Mouse (Mus musculus) T-helper 2 cell (primary cell): ENCODE results near the gene Cnn2.
"Not testable (repeated sequence)": the region's sequence is repeated elsewhere in the genome, so short reads cannot be mapped to it uniquely, and the experiment has no call there.

Experiments used
- in situ Hi-C: fragments of 300-600 bp; cut with MboI, MseI; formaldehyde crosslinking; loops from one replicate; pipeline ENCODE4 v1.15.1; 2025; ENCODE audit warnings: high pct_unique_total_duplicates

Cnn2 gene

DNA sequence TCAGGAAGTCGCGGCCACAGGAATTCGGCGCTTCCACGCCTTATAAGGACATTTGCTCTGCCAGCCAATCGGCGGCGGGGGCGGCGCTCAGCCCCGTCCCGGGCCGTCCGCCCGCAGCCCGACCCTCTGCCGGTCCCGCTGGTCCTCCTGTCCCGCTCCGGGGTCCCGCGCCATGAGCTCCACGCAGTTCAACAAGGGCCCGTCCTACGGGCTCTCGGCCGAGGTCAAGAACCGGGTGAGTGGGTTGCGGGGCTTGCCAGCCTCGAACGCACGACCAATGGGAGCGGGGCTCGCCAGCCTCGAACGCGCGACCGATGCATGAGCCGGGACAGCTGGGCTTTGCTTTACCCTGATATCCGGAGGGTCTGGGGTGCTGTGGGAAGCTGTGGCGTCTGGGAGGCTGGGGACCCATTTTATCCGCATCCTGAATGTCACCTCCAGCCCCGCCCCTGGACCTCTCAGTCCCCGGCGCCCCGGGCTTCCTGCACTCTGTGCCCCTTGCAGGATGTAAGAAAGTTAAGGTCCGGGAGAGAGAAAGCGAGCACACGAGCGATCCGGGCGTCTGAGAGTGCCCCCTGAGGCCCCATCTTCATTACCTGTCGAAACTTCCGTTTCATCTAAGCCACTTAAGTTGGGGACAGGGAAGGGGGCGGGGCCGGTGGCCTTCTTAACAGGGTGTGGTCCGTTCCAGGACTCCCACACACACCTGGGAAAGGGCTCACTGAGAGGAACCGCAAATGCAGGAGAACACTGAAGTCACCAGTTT, at the start of gene Cnn2:
Gene Cnn2 (plus strand): TSS at position 79 of the 766 bp plus-strand sequence.
- in situ Hi-C loops = loop anchor here (5.0 kb wide), 1 partner anchor 154 kb away; the partner anchor contains the start of gene Cbarp

DNA sequence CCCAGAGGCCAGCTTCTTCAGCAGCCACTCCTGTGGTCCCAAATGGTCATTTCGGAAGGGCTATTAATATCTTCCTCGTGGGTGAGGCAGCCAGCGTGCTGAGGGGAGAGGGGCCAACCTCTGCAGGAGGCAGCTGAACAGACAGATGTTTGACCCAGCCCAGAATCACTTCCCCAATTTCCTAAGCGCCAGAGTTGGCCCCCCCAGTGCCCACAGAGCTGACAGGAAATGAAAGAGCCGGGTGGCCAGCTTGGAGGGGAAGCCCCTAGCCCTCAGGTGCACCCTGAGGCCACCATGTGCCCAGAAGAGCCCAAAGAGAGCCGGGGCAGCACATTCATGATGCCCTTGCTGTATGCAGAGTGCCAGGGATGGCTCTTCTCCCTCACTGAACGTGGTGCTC, 47.6 kb upstream of the Cnn2 start:
- in situ Hi-C loops = no loop called here

DNA sequence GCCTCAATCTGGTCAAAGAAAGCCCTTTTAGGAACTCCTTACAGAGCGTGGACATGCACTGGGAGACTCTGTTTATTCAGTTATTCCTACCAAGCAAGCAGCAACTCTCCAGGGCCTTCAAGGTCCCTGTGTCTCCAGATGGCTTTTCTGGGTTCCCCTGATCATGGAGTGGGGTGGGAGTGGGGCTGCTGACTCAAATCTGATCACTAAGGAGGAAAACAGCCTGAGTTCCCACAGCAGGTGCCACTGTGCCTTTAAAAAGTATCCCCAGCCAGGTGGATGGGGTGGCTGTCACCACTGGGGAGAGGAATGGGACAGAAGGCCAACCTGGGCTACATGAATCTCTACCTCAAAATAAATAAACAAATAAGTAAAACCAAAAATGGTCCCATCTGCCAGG, 45.4 kb upstream of the Cnn2 start:
- in situ Hi-C loops = no loop called here

DNA sequence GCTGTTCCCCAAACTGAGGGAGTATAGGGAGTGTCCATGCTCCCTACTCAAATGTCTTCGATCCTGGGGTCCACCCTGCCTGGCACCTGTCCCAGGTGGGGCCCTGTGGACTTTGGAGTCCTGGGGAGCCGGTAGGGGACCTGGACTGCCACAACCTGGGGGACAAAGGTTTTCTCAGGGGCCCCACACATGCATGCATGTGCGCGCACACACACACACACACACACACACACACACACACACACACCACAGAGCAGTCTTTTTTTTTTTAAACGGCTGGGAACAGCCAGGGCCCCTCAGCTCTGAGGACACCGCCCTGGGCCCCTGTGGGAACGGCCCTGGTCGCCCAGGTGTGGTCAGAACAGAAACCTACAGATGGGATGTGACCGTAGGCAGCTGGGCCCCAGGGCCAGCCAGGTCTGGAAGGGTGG, 44.9 kb upstream of the Cnn2 start:
- in situ Hi-C loops = no loop called here

DNA sequence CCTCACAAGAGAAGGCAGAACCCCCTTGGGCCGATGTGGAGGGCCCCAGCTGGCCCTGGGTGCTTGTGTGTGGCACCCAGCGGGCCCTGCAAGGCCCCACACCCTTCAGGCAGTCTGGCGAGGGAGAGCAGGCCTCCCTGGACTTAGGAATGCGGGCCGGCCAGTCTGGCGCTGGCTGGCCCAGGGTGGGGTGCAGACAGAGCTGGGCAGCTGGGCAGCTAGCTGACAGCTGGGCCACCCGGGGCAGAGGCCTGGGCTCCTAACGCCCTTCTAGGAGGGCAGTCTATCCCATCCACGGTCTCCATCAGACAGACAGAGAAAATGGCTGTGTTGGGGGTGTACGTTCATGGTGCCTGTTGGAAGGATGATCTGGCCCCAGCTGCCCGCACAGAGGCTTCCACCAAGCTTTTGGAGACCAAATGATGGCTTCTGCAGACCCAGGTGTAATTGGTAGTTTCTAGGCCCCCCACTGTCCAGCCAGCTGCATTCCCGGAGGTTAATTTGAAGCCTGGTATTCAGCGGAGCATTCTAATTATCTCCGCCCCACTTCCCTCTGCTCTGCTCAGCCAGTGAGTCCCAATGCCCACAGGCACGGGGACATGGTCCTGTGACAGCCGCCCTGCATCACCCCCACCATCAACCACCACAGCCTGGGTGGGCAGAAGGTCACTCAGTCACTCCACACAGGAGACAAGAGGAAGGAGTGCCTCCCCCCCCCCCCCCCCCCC, 42.7 kb upstream of the Cnn2 start:
- in situ Hi-C loops = no loop called here

DNA sequence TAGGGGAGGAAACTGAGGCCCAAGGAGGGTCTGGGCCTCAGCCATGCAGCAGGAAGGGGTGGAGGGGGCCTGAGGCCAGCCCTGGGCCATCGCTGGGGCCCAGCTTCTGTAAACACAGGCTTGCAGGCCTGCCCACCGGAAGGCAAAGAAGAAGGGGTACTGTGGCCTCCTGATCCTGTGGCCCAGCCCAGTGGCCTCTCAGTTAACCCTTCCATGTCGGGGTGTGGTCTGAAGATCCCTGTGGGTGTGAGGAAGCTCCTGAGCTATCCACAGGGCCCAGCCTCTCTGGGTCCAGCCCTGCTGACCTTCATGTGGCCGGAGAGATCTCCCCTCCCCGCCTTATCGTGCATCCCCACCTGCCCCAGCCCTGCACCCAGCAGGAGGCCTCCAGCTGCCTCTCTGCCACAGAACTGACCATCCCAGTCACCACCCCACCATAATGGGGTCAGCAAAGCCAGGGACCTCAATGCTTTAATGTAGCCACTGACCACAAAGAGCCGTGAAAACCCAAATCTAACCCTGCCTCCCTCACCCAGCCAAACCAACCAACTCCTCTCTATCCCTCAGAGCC, 41.5 kb upstream of the Cnn2 start:
- in situ Hi-C loops = no loop called here

DNA sequence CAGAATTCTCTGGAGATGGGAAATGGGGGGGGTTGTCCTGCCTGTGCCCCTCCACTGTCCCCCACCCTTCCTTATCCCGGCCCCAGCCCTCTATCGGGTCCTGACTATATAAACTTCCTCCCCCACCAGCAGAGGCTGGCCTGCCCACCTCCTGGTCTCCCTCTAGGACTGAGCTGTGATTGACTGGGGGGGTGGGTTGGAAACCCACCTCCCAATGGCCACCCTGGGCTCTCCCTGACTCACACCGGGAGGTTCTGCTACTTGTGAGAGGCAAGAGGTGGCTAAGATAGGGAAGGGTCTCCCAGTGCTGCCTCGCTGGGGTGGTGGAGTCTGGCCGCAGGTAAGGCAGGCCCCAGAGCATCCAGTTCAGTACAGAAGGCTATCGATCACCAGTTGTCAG, 40.9 kb upstream of the Cnn2 start:
- in situ Hi-C loops = no loop called here

DNA sequence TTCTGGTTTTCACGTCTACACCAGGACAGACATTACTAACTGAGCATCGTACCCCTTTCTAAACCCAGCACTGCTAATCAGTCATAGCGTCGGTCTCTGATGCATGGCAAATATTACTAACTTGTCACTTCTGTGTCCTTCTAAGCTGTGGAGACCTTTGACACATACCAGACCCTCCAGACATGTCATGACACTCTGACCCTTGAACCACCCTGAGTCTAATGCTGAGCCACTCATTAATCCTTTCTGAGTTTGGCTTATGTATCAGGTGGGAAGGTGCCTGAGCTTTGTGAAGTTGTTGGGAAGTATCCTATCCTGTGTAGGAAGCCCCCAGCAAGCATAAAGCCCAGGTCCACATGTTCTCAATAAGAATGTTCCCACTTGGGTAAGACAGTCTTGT, 38.5 kb upstream of the Cnn2 start:
- in situ Hi-C loops = no loop called here

DNA sequence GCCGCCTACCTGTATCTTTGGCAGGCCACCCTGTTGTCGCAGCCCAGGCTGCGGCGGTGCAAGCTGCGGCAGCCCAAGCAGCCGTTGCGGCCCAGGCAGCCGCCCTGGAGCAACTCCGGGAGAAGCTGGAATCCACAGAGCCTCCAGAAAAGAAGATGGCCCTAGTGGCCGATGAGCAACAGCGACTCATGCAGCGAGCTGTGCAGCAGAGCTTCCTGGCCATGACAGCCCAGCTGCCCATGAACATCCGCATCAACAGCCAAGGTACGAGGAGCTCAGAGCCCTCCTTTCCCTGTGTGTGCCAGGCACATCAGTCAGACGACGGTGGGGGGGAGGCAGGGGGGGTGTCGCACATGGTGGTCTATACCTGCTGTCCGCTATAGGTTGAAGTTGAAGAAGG, 37.7 kb upstream of the Cnn2 start:
- in situ Hi-C loops = no loop called here

DNA sequence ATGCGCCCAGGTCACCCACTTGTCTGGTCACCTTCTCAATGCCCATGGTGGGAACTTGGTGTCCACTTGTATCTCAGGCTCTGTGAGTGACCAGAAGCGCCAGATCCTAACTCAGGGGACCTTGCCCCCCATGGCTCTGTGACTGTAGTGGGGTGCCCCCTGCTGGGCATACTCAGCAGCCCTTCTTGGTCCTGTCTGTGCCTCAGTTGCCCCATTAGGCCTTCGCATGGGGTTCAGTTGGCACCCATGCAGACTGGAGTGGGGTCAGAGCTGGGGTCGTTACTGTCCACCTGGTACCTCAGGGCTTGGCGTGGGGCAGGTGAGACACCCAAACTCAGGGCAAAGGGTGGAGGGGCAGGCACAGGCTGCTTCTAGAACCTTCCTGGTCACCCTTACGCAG, 34.4 kb upstream of the Cnn2 start:
- in situ Hi-C loops = no loop called here

DNA sequence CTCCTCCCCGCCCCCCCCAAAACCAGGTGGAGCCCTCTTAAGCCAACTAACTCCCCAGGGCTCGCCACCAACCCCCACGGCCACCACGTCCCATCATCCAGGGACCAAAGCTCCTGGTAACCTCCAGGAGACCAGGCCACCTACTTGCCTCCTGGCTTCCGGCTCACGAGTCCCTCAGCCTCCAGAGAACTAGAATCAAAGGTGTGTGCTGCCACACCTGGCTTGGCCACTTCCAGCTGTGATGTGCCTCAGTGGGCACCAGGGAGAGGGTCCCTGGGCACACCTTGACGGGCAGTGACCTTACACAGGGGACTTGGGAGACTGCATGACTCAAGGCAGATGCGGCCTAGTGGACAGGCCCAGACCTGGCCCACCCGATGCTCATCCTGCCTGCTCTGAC, 32.7 kb upstream of the Cnn2 start:
- in situ Hi-C loops = no loop called here

DNA sequence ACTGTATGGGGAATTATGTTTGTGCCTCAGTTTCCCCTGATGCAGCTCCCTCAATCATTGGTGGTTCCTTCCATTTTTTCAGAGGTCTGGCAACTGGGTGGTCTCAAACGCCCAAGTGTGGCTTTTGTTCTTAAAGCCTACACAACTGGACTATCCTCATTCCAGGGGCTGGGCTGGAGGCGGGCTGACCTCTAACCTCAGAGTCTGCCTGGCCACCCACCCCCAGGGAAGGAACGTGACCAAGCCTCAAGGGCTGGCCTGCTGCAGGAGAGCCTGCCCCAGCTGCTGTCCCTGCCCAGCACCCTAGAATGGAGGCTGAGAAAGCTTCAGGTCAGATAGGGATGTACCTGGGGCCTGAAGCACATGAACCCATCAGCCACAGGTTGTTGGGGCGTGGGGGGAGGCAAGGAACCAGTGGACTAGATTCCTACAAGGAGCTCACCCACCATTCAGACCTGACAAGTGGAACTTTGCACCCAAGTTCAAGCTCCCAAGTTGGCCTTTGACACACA, 31.7 kb upstream of the Cnn2 start:
- in situ Hi-C loops = no loop called here

DNA sequence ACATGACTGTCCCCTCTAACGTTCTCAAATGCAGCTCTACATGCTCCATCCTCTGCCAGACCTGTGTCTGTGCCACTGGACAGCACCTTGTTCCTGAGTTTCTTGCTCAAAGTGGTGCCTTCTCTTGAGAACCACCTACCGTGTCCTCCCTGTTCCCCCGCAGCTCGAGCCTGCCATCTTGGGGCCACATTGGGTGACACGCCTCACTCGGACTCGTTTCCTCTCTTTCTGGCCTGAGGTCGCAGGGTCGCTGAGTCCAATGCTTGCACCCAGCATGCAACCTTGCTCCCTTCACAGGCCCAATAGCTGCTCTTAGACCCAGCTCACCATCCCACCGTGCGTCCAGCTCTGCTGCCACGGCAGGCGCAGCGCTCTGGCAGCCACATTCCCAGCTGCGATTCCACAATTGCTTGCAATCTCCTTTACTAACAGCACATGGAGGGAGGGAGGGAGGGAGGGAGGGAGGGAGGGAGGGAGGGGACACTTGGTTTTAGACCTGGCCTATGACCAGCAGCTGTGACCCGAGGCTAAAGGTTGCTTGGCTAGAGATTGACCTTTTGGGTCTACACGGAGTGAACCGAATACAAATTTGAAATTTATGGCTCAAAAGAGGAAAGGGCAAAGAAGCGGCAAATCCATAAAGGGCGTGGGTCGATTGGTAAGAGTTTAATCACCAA, 30.1 kb upstream of the Cnn2 start:
- in situ Hi-C loops = no loop called here

DNA sequence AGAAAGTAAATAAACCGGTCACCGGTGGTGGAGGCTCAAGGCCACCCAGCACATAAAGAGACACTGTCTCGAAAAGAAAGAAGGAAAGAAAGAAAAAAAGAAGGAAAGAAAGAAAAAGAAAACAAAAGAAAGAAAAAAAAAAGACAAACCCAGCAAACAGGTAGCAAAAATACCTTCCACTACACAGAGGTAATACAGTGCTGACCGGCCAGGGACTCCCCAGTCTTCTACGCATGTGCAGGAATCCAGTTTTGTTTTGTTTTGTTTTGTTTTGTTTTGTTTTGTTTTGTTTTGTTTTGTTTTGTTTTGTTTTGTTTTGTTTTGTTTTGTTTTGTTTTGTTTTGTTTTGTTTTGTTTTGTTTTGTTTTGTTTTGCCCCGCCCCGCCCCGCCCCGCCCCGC, 29.0 kb upstream of the Cnn2 start:
- in situ Hi-C loops = not testable (repeated sequence)

DNA sequence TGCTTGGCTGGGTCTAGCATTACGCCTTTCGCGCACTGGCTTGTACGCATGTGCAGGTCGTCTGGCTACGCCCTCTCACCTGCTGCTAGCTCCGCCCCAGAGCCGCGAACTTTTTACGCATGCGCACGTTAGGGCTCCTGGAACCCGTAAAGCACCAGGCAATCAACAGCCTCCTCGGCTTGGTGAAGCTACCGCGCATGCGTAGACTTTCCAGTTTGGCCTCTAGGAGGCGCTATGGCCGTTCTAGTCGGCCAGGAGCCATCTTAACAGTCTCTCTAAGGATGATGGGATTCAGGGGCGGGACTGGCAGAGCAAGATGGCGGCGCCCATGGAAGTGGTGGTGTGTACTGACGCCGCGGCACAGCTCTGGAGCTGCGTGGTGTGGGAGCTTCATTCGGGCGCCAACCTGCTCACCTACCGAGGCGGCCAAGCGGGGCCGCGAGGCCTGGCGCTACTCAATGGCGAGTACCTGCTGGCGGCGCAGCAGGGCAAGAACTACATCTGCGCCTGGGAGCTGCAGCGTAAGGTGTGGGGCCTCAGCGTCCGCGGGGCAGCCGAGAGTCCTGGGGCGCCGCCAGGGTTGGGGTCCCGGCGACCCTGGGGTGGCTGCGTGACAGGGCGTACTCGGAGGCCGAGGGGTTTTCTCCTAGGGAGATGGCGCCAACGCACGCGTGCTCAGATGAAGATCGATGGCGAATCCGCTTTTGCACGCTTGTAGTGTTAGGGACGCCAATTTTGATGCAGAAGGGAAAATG, 28.4 kb upstream of the Cnn2 start, which contains the start of gene Wdr18:
Gene Wdr18 (plus strand): TSS at position 306 of the 755 bp plus-strand sequence.
- in situ Hi-C loops = loop anchor here (5.0 kb wide), 1 partner anchor 33 kb away; the partner anchor contains the start of gene Arid3a

DNA sequence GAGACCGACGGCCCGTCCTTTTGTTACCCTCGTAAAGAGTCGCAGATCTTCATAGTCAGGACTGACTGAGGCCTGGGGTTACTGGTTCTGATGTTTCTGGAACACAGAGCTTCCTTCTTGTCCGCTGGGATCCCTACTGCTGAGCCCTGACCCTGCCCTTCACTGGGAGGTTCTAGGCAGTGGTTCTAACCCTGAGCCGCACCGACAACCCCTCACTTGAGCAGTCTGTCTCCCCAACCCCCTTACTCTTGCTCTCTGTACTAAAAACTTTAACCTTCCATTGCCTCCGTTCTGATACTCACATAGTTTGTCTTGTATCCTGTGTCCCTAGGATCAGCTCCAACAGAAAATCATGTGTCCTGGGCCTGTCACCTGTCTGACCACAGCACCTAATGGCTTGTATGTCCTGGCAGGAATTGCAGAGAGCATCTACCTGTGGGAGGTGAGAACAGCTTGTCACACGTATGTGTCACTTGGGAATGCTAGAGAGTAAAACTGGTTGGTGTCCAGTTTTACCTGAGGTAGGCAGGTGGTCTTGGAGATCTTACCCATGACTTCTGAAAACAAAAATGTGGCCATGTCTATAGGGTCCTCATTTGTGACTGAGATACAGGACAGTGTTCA, 27.6 kb upstream of the Cnn2 start:
- in situ Hi-C loops = loop anchor here (5.0 kb wide), 1 partner anchor 33 kb away; the partner anchor contains the start of gene Arid3a

DNA sequence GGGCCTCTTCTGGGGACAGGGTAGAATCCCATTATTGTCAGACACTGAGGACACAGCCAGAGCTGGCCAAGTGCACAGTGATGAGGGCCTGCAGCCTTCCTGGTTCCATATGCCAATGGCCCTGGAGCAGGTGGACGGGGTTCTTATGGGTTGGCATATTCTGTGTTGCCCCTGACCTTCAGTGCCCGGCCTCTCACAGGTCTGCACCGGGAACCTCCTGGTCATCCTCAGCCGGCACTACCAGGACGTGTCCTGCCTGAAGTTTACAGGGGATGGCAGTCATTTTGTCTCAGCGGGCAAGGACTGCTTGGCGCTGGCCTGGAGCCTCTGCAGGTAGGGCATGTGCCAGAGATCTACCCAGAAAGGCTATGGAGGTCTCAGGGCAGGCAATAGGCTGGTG, 23.7 kb upstream of the Cnn2 start:
- in situ Hi-C loops = loop anchor here (5.0 kb wide), 2 partner anchors 37 to 693 kb away; partner anchors contain the start of genes Arid3a and Btbd2

DNA sequence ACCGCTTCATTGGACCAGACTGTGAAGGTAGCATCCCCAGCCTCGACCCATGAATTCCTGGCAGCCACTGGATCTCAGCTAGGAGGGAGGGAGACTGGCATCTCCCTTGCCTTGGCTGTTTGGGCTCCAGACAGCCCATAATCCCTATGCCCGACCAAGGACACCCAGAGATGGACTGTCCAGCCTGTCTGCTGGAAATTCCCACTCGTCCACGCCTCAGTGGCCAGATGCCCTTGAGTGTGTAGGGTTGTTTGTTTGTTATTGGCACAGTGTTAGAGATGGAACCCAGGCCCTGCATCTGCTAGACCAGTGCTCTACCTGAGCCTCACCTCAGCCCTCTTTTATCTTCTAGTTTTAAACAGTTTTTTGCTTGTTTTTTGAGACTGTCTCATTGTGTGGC, 23.1 kb upstream of the Cnn2 start:
- in situ Hi-C loops = loop anchor here (5.0 kb wide), 1 partner anchor 692 kb away; the partner anchor contains the start of gene Btbd2

DNA sequence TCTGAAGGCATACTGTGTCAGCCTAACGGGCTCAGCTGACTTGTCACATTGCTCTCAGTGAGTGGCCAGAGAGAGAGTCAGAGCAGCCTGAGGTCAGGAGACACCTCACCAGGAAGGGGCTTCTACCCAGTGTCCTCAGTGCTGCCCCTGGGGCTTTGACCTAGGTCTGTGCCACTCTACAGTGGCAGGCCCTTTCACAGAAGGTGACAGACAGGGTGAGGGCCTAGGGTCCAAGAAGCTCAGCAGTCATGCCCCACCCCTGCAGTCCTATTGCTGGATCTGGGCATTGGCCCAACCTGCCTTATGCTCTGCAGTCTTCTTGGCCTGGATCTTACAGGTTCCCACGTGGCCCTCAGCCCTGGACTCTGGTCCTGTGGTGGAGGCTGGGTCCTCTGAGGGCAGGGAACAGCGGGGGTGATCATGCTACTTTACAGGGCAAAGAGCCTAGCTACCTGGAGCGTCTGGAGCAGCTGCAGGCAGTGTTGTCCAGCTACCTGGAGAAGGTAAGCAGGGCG, 21.4 kb upstream of the Cnn2 start:
- in situ Hi-C loops = loop anchor here (5.0 kb wide), 1 partner anchor 690 kb away; the partner anchor contains the start of gene Btbd2

DNA sequence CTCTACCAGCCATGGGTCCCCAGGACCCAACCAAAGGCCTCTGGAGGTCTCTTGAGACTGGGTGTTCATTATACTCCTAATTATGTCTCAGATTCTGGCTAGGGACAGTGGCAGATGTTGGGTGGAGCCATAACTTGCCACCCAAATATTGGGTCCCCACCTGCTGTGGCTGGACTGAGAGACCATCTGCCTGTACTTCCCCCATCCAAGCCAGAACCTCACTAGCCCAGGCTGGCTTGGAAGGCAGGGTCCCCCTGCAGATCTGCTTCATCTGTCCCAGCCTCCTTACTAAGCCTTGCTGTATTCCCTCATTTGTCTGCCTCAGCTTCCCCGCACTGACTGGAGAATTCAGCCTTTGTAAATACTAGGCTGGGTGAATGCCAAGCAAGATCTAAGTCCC, 20.2 kb upstream of the Cnn2 start:
- in situ Hi-C loops = loop anchor here (5.0 kb wide), 1 partner anchor 689 kb away; the partner anchor contains the start of gene Btbd2
